Mouse (Mus musculus): ENCODE measurements around the gene Ext2.

Gene Ext2

DNA sequence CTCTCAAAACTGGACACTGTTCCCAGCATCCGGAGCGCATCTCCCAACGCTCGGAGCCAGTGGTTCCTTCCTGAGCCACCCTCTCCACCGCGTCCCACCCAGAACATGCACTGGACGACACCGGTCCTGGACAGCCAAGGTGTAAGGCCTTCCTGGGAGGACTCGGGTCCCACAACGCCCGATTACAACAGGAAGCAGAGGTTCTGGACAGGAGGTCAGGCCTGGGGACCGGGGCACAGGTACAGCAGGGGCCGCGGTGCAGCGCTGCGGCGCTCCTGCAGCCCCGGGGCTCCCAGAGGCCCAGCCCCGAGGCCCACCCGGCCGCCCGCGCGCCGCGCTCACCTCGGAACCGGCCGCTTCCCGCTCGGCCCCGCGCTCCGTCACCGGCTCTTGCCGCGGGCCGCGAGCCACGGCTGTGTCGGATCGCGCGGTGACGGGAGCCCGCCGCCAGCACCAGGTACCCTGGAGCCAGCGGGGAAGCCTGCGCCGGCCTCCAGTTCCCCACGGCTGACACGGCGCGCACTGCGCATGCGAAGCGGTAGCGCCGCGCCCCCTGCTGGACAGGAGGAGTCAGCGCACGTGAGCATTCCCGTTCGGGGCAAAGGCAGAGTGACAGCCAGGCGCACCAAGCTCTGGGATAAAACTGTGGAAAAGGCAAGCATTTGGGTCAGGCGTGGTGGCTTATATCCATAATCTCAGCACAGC is at the start of gene Ext2:
Gene Ext2, minus strand, starts transcription at position 524 of the 705 bp plus-strand sequence.
- peak; percentile 94 for DNase-seq (ENCODE audit: low spot score)

GRCm38 (mm10) chr2:93871411-93871925 is 49.1 kb upstream of the Ext2 start:
- no peak for DNase-seq (ENCODE audit: low spot score)

- peak; percentile 49 for DNase-seq (ENCODE audit: low spot score)
Observed at GRCm38 (mm10) chr2:93870842-93871241, 48.5 kb upstream of the Ext2 start.

DNA sequence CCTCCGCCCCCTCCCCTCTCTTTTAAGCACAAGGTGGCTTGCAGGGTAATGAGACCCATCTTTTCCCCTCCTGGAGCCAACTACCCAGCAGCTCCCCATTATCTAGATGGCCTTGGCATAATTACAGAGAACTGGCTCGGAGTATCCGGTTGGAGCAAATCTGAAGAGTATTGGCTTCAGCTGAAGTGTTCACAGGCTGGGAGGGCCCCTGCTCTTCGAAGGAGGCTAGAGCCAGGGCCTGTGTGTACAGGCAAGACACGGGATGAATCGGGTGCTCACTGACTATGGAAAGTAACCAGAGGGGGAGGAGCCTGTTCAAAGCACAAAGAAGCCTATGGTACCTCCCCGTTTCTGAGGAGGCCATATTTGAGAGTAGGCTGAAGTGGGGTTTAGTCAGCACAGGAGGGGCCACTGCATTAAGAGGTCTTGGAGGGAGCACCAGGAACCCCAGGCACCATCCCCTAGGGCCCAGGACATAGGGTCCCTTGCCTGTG is 46.8 kb upstream of the Ext2 start, which contains the start of gene Accsl:
Gene Accsl, minus strand, starts transcription at position 51 of the 494 bp plus-strand sequence.
- DNase-seq (ENCODE audit: low spot score), result no peak

DNA sequence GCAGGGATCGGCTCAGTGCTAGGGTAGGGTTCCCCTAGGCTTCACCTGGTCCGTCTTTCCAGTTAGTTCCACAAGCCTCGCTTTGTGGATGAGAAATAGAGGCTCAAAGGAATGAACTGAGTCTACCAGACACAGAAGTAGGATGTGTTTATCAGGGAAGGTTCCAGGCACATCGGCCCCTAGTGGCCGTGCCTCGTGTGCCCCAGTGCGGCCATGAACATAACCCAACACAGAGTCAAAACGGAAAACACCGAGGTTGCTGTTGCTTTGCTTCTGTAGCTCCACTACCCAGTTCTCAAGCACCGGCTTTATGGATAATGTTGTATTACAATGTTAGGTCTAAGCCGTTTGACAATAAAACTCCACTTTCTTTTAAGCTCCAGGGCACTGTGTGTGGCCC is 46.2 kb upstream of the Ext2 start:
- DNase-seq (ENCODE audit: low spot score), result no peak

DNA sequence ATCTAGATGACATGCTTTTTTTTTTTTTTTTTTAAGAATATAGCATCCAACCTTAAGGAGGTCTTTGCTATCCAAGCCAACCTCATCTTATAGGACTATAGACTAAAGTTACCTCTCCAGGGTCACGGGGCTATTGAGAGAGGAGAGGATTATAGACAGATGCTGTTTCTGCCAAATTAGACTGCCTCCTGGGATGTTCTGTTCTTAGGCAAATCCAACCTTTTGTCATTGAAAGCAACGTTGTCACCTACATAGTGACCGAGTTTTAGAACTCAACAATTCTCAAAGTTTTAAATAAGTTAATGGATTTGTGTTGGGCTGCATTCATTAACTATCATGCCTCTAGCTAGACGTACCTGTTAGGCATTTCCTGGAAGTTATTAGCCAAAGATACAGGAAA is 40.9 kb upstream of the Ext2 start:
- DNase-seq (ENCODE audit: low spot score), result no peak

GRCm38 (mm10) chr2:93858845-93859244 is 36.5 kb upstream of the Ext2 start:
- no peak for DNase-seq (ENCODE audit: low spot score)

DNA sequence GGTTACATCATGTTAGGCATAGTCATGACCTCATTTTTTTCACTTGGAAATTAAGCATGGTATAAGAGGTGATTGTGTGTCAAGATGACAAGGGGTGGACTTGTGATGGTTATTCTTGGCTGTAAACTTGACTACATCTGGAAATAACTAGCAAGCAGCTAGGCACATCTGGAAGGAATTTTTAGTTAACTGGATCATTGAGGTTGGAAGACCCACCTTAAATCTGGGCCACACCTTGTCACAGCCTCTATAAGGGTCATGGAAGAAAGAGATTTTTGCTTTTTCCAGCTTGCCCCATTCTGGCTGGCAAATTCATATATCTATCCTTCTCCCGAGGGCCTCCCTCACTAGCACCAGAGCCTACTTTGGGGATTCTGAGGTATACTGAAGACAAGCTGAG is 28.9 kb upstream of the Ext2 start:
- no peak for DNase-seq (ENCODE audit: low spot score)

GRCm38 (mm10) chr2:93850317-93850944 is 28.1 kb upstream of the Ext2 start:
- DNase-seq (ENCODE audit: low spot score), result no peak

GRCm38 (mm10) chr2:93849505-93850089 is 27.2 kb upstream of the Ext2 start, which contains the start of gene Accs:
Gene Accs (minus strand): TSS chr2:93849943.
- peak; percentile 44 for DNase-seq (ENCODE audit: low spot score)

DNA sequence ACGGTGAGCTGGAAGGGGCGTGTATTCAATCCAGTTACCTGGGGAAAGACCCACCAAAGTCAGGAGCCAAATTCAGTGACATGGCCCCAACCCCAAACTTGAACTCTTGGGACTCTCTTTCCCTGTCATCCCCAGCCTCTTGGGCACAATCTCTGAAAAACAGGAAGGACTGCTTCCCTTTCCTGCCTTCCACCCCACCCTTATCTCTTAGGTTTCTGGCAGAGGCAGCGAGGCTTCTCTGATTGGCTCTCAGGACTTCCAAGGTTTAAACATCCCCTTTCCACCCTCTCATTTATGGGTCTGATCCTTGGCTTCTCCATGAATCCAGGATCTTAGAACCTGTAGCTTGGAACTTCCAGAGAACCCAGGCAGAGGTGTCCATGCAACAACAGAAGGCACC is 19.0 kb upstream of the Ext2 start:
- no peak for DNase-seq (ENCODE audit: low spot score)

DNA sequence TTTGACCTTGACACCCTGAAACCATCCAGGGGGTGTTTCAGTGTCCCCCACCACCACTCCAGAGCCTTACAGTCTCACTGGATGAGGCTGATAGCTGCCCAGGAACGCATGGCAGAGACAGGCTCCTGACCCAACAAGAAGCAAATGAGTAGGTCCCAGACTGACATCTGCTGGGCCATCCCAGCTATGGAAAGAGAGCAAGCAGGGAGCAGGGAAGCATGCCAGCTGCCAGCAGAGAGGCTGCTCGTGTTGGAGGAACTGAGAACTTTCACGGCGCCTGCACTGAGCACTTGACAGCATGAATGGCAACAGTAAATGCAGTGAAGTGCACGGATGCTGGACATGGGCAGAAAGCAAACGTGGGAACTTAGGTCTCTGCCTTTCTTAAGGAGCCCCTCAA is 17.7 kb upstream of the Ext2 start:
- no peak for DNase-seq (ENCODE audit: low spot score)

GRCm38 (mm10) chr2:93838931-93839330 is 16.6 kb upstream of the Ext2 start:
- DNase-seq (ENCODE audit: low spot score), result no peak

GRCm38 (mm10) chr2:93836232-93836785 is 13.9 kb upstream of the Ext2 start:
- no peak for DNase-seq (ENCODE audit: low spot score)

- DNase-seq (ENCODE audit: low spot score), result no peak
Observed at GRCm38 (mm10) chr2:93835596-93835995, 13.2 kb upstream of the Ext2 start.

DNA sequence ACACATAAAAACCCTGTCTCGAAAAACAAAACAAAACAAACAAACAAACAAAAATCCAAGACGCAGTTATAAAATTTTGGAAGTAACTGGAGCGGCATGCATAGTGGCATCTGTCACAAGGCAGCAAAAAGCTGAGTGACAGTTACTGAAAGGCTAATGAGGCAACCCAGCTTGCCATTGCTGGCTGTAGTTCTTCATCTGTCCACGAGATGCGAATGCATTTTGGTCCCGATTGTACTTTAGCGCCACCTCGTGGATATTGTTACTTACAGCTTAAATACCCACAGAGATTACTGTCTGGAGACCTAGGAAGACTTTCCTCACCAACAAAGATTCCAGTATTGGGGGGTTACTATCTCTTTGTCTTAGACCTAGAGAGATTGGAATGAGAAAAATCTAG is 1.2 kb upstream of the Ext2 start:
- DNase-seq (ENCODE audit: low spot score), result peak; percentile 9

- no peak for DNase-seq (ENCODE audit: low spot score)
Observed at GRCm38 (mm10) chr2:93817791-93818190, 4.6 kb downstream of the Ext2 start.

GRCm38 (mm10) chr2:93813343-93813742 is 9.0 kb downstream of the Ext2 start:
- no peak for DNase-seq (ENCODE audit: low spot score)

GRCm38 (mm10) chr2:93811812-93812211 is 10.6 kb downstream of the Ext2 start:
- no peak for DNase-seq (ENCODE audit: low spot score)

GRCm38 (mm10) chr2:93809931-93810330 is 12.4 kb downstream of the Ext2 start:
- no peak for DNase-seq (ENCODE audit: low spot score)

DNA sequence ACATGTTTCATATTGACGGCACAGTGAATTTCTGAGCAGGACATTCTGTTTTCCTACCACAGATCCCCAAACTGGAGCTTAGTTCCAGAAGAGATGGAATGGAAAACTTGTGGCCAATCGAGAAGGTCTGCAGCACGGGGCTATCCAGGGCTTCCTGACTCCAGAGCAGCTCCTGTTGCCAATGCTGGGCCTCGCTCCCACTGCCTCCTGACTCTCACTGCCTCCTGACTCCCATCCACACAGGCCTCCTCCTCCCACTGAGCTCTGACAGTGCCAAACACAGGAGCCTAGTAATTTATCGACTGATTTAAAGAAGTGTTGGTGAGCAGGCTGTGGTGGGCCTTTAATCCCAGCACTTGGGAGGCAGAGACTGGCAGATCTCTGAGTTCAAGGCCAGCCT is 14.3 kb downstream of the Ext2 start:
- no peak for DNase-seq (ENCODE audit: low spot score)

DNA sequence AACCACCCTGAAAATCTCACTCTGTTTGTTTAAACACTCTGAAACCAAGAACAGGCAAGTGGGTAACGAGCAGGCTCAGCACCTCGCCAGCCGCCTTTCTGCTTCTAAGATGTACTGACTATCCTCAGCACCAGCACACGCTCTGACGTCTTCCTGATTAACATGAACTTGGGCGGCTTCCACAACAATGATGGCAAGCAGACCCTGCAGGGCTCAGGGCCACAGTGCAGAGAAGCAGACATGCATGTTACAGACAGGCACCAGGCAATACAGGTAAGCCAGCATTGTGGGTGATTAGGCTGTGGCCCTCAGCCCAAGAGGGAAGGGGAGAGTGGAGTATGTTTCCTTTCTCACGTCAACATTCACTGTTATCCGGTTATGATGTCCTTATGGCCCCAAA is 14.9 kb downstream of the Ext2 start:
- DNase-seq (ENCODE audit: low spot score), result no peak
